Mouse (Mus musculus): ENCODE results near the gene Faf1.

GRCm38 (mm10) chr4:109978858-109979340 lies 302.5 kb downstream of the Faf1 start:
- TF ChIP-seq POLR2A (IDR thresholded peaks at IDR 0.05; ENCODE audit: control insufficient read depth, low read depth, low read length) = no peak
- TF ChIP-seq CTCF (IDR thresholded peaks at IDR 0.05; ENCODE audit: control insufficient read depth, insufficient read depth, insufficient replicate concordance, low read depth, low read length) = no peak
